Mouse (Mus musculus) CH12.LX (cell line): Measurements from ENCODE around the gene Dyrk2. TPM values are rescaled to one million over a fixed set of nuclear protein-coding genes. Genes with fewer than 3 reads are reported as not detected.

Source experiments
- DNase-seq: peaks from one replicate; pipeline ENCODE4 v3.0.0-alpha.2; 2013; ENCODE audit errors: extremely low read depth
- H3K27ac ChIP-seq: 2 replicates; pipeline ENCODE4 v1.5.1; 2012; ENCODE audit warnings: low read depth, mild to moderate bottlenecking, control low read depth, moderate library complexity; ENCODE audit not compliant: insufficient read depth
- H3K27me3 ChIP-seq: replicated peaks from 2 replicates; pipeline ENCODE3; 2012; ENCODE audit warnings: inconsistent platforms
- H3K36me3 ChIP-seq, 2 experiments: replicated peaks in 1 of 2; 2 replicates each; pipeline versions ENCODE3 to v1.6.1; 2012; ENCODE audit warnings: inconsistent platforms in 1 of 2, low read length in 1 of 2, mild to moderate bottlenecking in 1 of 2, mixed read lengths in 1 of 2, moderate library complexity in 1 of 2; ENCODE audit not compliant: control insufficient read depth in 1 of 2, insufficient read depth in 1 of 2
- H3K4me1 ChIP-seq, 2 experiments: 2 replicates each; pipeline ENCODE4 v1.6.1; 2012; ENCODE audit warnings: inconsistent platforms in 1 of 2, moderate library complexity in 1 of 2; ENCODE audit not compliant: insufficient read depth in 2 of 2, control insufficient read depth in 1 of 2
- H3K4me2 ChIP-seq: 2 replicates; pipeline ENCODE4 v1.6.1; 2012; ENCODE audit warnings: low read depth, mild to moderate bottlenecking, control low read depth; ENCODE audit not compliant: poor library complexity, insufficient read depth, severe bottlenecking
- H3K4me3 ChIP-seq, 3 experiments: fragments of 150-350 bp in 1 of 3; sonication (generic) in 1 of 3; replicated peaks in 1 of 3; 2 replicates each; pipeline versions ENCODE3 to v1.5.1; 2011 to 2012; ENCODE audit warnings: low read depth in 2 of 3, low read length in 2 of 3, mild to moderate bottlenecking in 2 of 3, moderate library complexity in 2 of 3, control low read depth in 1 of 3, improper control_type of control experiment in 1 of 3, inconsistent platforms in 1 of 3, mixed read lengths in 1 of 3; ENCODE audit not compliant: poor library complexity in 1 of 3
- H3K79me2 ChIP-seq: replicated peaks from 2 replicates; pipeline ENCODE4 v1.6.1; 2012; ENCODE audit warnings: mild to moderate bottlenecking, moderate library complexity; ENCODE audit not compliant: control insufficient read depth, poor library complexity, insufficient read depth, severe bottlenecking; ENCODE audit errors: extremely low read depth
- H3K9ac ChIP-seq: 2 replicates; pipeline ENCODE4 v1.6.1; 2012; ENCODE audit warnings: low read depth, mild to moderate bottlenecking, control low read depth, moderate library complexity; ENCODE audit not compliant: insufficient read depth
- H3K9me3 ChIP-seq: replicated peaks from 2 replicates; pipeline ENCODE3; 2012; ENCODE audit warnings: low read length, inconsistent platforms, mixed read lengths
- CHD1 ChIP-seq: IDR thresholded peaks from 2 replicates; pipeline ENCODE4 v1.6.1; 2012; ENCODE audit warnings: low read depth, low read length, improper control_type of control experiment, inconsistent platforms
- CHD2 ChIP-seq: IDR thresholded peaks from 2 replicates; pipeline ENCODE4 v1.6.1; 2011; ENCODE audit warnings: low read length, improper control_type of control experiment
- E2F4 ChIP-seq: IDR thresholded peaks from 2 replicates; pipeline ENCODE4 v1.6.1; 2011; ENCODE audit warnings: low read depth, low read length, improper control_type of control experiment; ENCODE audit not compliant: insufficient replicate concordance
- EP300 ChIP-seq: IDR thresholded peaks from 2 replicates; pipeline ENCODE4 v1.6.1; 2011; ENCODE audit warnings: low read length, improper control_type of control experiment
- GABPA ChIP-seq: IDR thresholded peaks from 2 replicates; pipeline ENCODE4 v1.6.1; 2012; ENCODE audit warnings: low read depth, low read length, improper control_type of control experiment, inconsistent platforms; ENCODE audit not compliant: insufficient replicate concordance
- HCFC1 ChIP-seq: IDR thresholded peaks from 2 replicates; pipeline ENCODE4 v1.6.1; 2012; ENCODE audit warnings: low read depth, mild to moderate bottlenecking, inconsistent platforms, low read length, improper control_type of control experiment
- IRF4 ChIP-seq: IDR thresholded peaks from 2 replicates; pipeline ENCODE4 v1.6.1; 2014; ENCODE audit warnings: low read depth, mild to moderate bottlenecking, inconsistent platforms, low read length, improper control_type of control experiment
- JUND ChIP-seq: conservative IDR thresholded peaks from 2 replicates; pipeline ENCODE4 v1.6.1; 2011; ENCODE audit warnings: low read depth, low read length, improper control_type of control experiment
- KAT2A ChIP-seq: IDR thresholded peaks from 2 replicates; pipeline ENCODE4 v1.6.1; 2012; ENCODE audit warnings: low read length, improper control_type of control experiment, inconsistent platforms; ENCODE audit not compliant: insufficient replicate concordance
- MAFK ChIP-seq: IDR thresholded peaks from 2 replicates; pipeline ENCODE4 v1.6.1; 2011; ENCODE audit warnings: low read length, improper control_type of control experiment; ENCODE audit not compliant: insufficient replicate concordance
- MAX ChIP-seq: IDR thresholded peaks from 2 replicates; pipeline ENCODE4 v1.6.1; 2011; ENCODE audit warnings: low read length, improper control_type of control experiment
- MAZ ChIP-seq: IDR thresholded peaks from 2 replicates; pipeline ENCODE4 v1.6.1; 2012; ENCODE audit warnings: low read depth, mild to moderate bottlenecking, inconsistent platforms, low read length, improper control_type of control experiment, moderate library complexity
- MEF2A ChIP-seq: IDR thresholded peaks from 2 replicates; pipeline ENCODE4 v1.6.1; 2014; ENCODE audit warnings: low read depth, mild to moderate bottlenecking, inconsistent platforms, low read length, improper control_type of control experiment, borderline replicate concordance
- MXI1 ChIP-seq: IDR thresholded peaks from 2 replicates; pipeline ENCODE4 v1.6.1; 2011; ENCODE audit warnings: mild to moderate bottlenecking, low read depth, low read length, improper control_type of control experiment
- MYC ChIP-seq: IDR thresholded peaks from 2 replicates; pipeline ENCODE4 v1.6.1; 2011; ENCODE audit warnings: low read depth, mild to moderate bottlenecking, improper control_type of control experiment, low read length
- NELFE ChIP-seq: IDR thresholded peaks from 2 replicates; pipeline ENCODE4 v1.6.1; 2011; ENCODE audit warnings: low read depth, low read length, improper control_type of control experiment
- PAX5 ChIP-seq: IDR thresholded peaks from 2 replicates; pipeline ENCODE4 v1.6.1; 2012; ENCODE audit warnings: low read length, inconsistent platforms, mixed read lengths
- POLR2A ChIP-seq: IDR thresholded peaks from 2 replicates; pipeline ENCODE4 v1.6.1; 2011; ENCODE audit warnings: low read depth, mild to moderate bottlenecking, improper control_type of control experiment, low read length
- SIN3A ChIP-seq: IDR thresholded peaks from 2 replicates; pipeline ENCODE4 v1.6.1; 2012; ENCODE audit warnings: low read length, improper control_type of control experiment, inconsistent platforms
- TBP ChIP-seq: conservative IDR thresholded peaks from 2 replicates; pipeline ENCODE4 v1.6.1; 2011; ENCODE audit warnings: low read depth, low read length, improper control_type of control experiment
- TCF12 ChIP-seq: IDR thresholded peaks from 2 replicates; pipeline ENCODE4 v1.6.1; 2014; ENCODE audit warnings: low read depth, mild to moderate bottlenecking, inconsistent platforms, low read length, improper control_type of control experiment
- UBTF ChIP-seq: IDR thresholded peaks from 2 replicates; pipeline ENCODE4 v1.6.1; 2012; ENCODE audit warnings: low read depth, mild to moderate bottlenecking, inconsistent platforms, low read length, improper control_type of control experiment, moderate library complexity
- USF2 ChIP-seq: conservative IDR thresholded peaks from 2 replicates; pipeline ENCODE4 v1.6.1; 2011; ENCODE audit warnings: low read depth, low read length, improper control_type of control experiment
- ZC3H11A ChIP-seq: IDR thresholded peaks from 2 replicates; pipeline ENCODE4 v1.6.1; 2012; ENCODE audit warnings: low read depth, mild to moderate bottlenecking, inconsistent platforms, low read length, improper control_type of control experiment
- ZMIZ1 ChIP-seq: IDR thresholded peaks from 2 replicates; pipeline ENCODE4 v1.6.1; 2012; ENCODE audit warnings: low read depth, mild to moderate bottlenecking, inconsistent platforms, low read length, improper control_type of control experiment
- dilution Hi-C: fragments of 300-500 bp; cut with MboI; formaldehyde crosslinking; loops from 2 replicates; pipeline ENCODE4 v1.14.3; 2020; ENCODE audit warnings: low sequenced_read_pairs; ENCODE audit not compliant: extremely low pct_unique_long_range_greater_than_20kb, extremely low pct_ligation_motif_present
- in situ Hi-C: fragments of 300-500 bp; cut with MboI; formaldehyde crosslinking; loops from 3 replicates; pipeline ENCODE4 v1.14.3; 2019; ENCODE audit warnings: low sequenced_read_pairs, low pct_ligation_motif_present, low pct_unique_long_range_greater_than_20kb, mixed read lengths
- polyA plus RNA-seq: library from polyadenylated mRNA; unstranded; fragments of >175 nt; gene quantifications from 2 replicates; pipeline ENCODE4 v1.2.1, GENCODE M21; 2012; ENCODE audit warnings: low read depth; ENCODE audit not compliant: insufficient read length
- total RNA-seq, 2 experiments: library from RNA; depleted of rRNA; stranded (reverse); fragments of 300-350 nt in 1 of 2; fragments of >200 nt in 1 of 2; gene quantifications; 2 replicates each; pipeline ENCODE4 v1.2.3; 2012 to 2014

Dyrk2 gene
- total and polyA plus RNA-seq, 3 experiments, result 11.4 to 18.3 (median 15.2) TPM

DNA sequence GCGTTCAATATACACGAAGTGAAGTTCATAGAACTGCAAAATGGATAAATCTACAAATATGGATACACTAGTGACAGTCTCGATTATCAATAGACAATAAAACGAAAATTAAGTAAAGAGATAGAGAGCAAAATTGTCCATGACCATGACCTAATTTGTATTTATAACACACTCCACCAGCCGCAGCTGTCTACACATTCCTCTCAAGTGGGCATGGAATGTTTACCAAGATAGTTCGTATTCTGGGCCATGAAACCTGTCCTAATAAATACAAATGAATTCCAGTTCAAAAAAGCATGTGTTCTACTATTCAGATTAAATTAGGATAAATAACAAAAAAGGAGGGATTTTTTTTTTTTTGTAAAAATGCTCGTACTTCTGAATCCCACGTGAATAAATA, 38.8 kb downstream of the Dyrk2 start:
- H3K4me1 ChIP-seq, result no peaks in the 10 kb centered on the region
- in situ Hi-C loops (no loop called here), dilution Hi-C loops (no loop called here)
- H3K27me3 ChIP-seq, result no peaks in the 10 kb centered on the region
- H3K9ac ChIP-seq, result no peak overlapping the region
- no peak overlapping the region for H3K4me2 ChIP-seq
- no peak overlapping the region for H3K27ac ChIP-seq
- no peaks in the 10 kb centered on the region for H3K36me3 ChIP-seq
- TF ChIP-seq MYC (no peak), MXI1 (no peak), JUND (no peak), EP300 (no peak), ZMIZ1 (no peak), KAT2A (no peak), PAX5 (no peak), POLR2A (no peak), E2F4 (no peak), UBTF (no peak), TBP (no peak), CHD2 (no peak), IRF4 (no peak), USF2 (no peak), MEF2A (no peak), HCFC1 (no peak), CHD1 (no peak), TCF12 (no peak), SIN3A (no peak), NELFE (no peak)
- no peaks in the 10 kb centered on the region for H3K9me3 ChIP-seq
- H3K4me3 ChIP-seq, result no peak overlapping the region
- H3K79me2 ChIP-seq, result no peaks in the 10 kb centered on the region
- no peak for DNase-seq

DNA sequence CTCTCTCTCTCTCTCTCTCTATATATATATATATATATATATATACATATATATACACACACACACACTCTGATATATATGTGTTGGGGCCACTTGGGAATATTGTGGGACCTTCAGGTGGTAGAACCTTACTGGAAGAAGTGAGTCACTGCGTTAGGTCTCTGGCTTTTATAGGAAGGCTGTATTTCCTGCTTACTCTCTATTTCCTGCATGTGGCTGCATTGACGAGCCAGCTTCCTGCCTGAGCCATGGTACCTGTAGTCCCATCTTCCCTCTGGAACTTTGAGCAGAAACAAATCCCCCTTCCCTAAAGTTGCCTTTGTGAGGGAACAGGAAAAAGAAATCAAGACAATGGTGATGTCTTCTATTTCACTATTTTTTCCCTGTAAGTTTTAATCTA, 40.4 kb downstream of the Dyrk2 start:
- no peak overlapping the region for H3K4me3 ChIP-seq
- H3K9me3 ChIP-seq, result no peaks in the 10 kb centered on the region
- TF ChIP-seq ZC3H11A (no peak), ZMIZ1 (no peak), GABPA (no peak), TCF12 (no peak), MAFK (no peak), MAX (no peak), PAX5 (no peak), MYC (no peak), KAT2A (no peak), JUND (no peak), CHD1 (no peak), MAZ (no peak), UBTF (no peak), EP300 (no peak), SIN3A (no peak), USF2 (no peak)
- H3K36me3 ChIP-seq, result no peaks in the 10 kb centered on the region
- no peaks in the 10 kb centered on the region for H3K79me2 ChIP-seq
- H3K4me1 ChIP-seq, result no peaks in the 10 kb centered on the region
- no peak for DNase-seq
- no peak overlapping the region for H3K27ac ChIP-seq
- H3K27me3 ChIP-seq, result no peaks in the 10 kb centered on the region
- in situ Hi-C loops, result no loop called here
- no peak overlapping the region for H3K4me2 ChIP-seq
- dilution Hi-C loops, result no loop called here
- H3K9ac ChIP-seq, result no peak overlapping the region
